Mouse (Mus musculus) MEL (cell line): ENCODE data around the gene Sgf29. TPM values are rescaled to one million over a fixed set of nuclear protein-coding genes. Genes with fewer than 3 reads are reported as not detected.
A peak's percentile ranks its signal among the peaks of the same experiment; 100 is the strongest.

Experiments
- DNase-seq: peaks from one replicate; pipeline ENCODE4 v3.0.0; 2011; ENCODE audit warnings: low read depth, low spot score
- H3K27ac ChIP-seq: 2 replicates; pipeline ENCODE4 v1.5.1; 2012; ENCODE audit warnings: low read depth, mild to moderate bottlenecking, control low read depth, low read length, moderate library complexity; ENCODE audit not compliant: control insufficient read depth
- H3K27me3 ChIP-seq, 2 experiments: fragments of 150-350 bp in 1 of 2; sonication (generic) in 1 of 2; 2 replicates each; pipeline ENCODE4 v1.6.1; 2012; ENCODE audit warnings: low read length in 2 of 2, mild to moderate bottlenecking in 2 of 2, improper control_type of control experiment in 1 of 2, moderate library complexity in 1 of 2; ENCODE audit not compliant: insufficient read depth in 2 of 2, control insufficient read depth in 1 of 2
- H3K36me3 ChIP-seq, 2 experiments: 2 replicates each; pipeline ENCODE4 v1.6.1; 2012 to 2014; ENCODE audit warnings: low read length in 2 of 2, improper control_type of control experiment in 1 of 2, inconsistent platforms in 1 of 2, mild to moderate bottlenecking in 1 of 2; ENCODE audit not compliant: insufficient read depth in 2 of 2, control insufficient read depth in 1 of 2
- H3K4me1 ChIP-seq, 2 experiments: fragments of 150-350 bp in 1 of 2; sonication (generic) in 1 of 2; 2 replicates each; pipeline ENCODE4 v1.6.1; 2012; ENCODE audit warnings: low read length in 2 of 2, improper control_type of control experiment in 1 of 2, mild to moderate bottlenecking in 1 of 2; ENCODE audit not compliant: insufficient read depth in 2 of 2, control insufficient read depth in 1 of 2
- H3K4me3 ChIP-seq, 2 experiments: fragments of 150-350 bp in 1 of 2; sonication (generic) in 1 of 2; 2 replicates each; pipeline ENCODE4 v1.5.1; 2012; ENCODE audit warnings: low read depth in 2 of 2, low read length in 2 of 2, mild to moderate bottlenecking in 2 of 2, moderate library complexity in 2 of 2, control low read depth in 1 of 2, improper control_type of control experiment in 1 of 2; ENCODE audit not compliant: control insufficient read depth in 1 of 2, insufficient read depth in 1 of 2
- H3K79me2 ChIP-seq: 2 replicates; pipeline ENCODE4 v1.6.1; 2012; ENCODE audit warnings: mild to moderate bottlenecking, low read length, moderate library complexity; ENCODE audit not compliant: control insufficient read depth, poor library complexity, insufficient read depth
- H3K9ac ChIP-seq: 2 replicates; pipeline ENCODE4 v1.6.1; 2012; ENCODE audit warnings: low read depth, mild to moderate bottlenecking, control low read depth, low read length, moderate library complexity; ENCODE audit not compliant: control insufficient read depth, poor library complexity, severe bottlenecking
- H3K9me3 ChIP-seq: fragments of 150-350 bp; sonication (generic); replicated peaks from 2 replicates; pipeline ENCODE4 v1.6.1; 2012; ENCODE audit warnings: mild to moderate bottlenecking, low read length, improper control_type of control experiment, moderate library complexity; ENCODE audit not compliant: insufficient read depth
- CHD1 ChIP-seq: IDR thresholded peaks from 2 replicates; pipeline ENCODE4 v1.6.1; 2012; ENCODE audit warnings: low read depth, mild to moderate bottlenecking, inconsistent platforms, low read length, improper control_type of control experiment
- CHD2 ChIP-seq: IDR thresholded peaks from 2 replicates; pipeline ENCODE4 v1.6.1; 2011; ENCODE audit warnings: low read length, improper control_type of control experiment
- E2F4 ChIP-seq: IDR thresholded peaks from 2 replicates; pipeline ENCODE4 v1.6.1; 2011; ENCODE audit warnings: low read depth, low read length, improper control_type of control experiment, borderline replicate concordance
- ELF1 ChIP-seq: IDR thresholded peaks from 2 replicates; pipeline ENCODE4 v1.6.1; 2014; ENCODE audit warnings: low read depth, mild to moderate bottlenecking, inconsistent platforms, low read length, improper control_type of control experiment, moderate library complexity
- ETS1 ChIP-seq: IDR thresholded peaks from 2 replicates; pipeline ENCODE4 v1.6.1; 2012; ENCODE audit warnings: low read depth, mild to moderate bottlenecking, inconsistent platforms, low read length, improper control_type of control experiment, moderate library complexity
- GABPA ChIP-seq: IDR thresholded peaks from 2 replicates; pipeline ENCODE4 v1.6.1; 2012; ENCODE audit warnings: low read depth, mild to moderate bottlenecking, inconsistent platforms, low read length, improper control_type of control experiment, moderate library complexity
- HCFC1 ChIP-seq: IDR thresholded peaks from 2 replicates; pipeline ENCODE4 v1.6.1; 2012; ENCODE audit warnings: low read depth, mild to moderate bottlenecking, inconsistent platforms, low read length, improper control_type of control experiment, moderate library complexity
- JUND ChIP-seq: IDR thresholded peaks from 2 replicates; pipeline ENCODE4 v1.6.1; 2011; ENCODE audit warnings: low read depth, mild to moderate bottlenecking, improper control_type of control experiment, low read length
- MAFK ChIP-seq: IDR thresholded peaks from 2 replicates; pipeline ENCODE4 v1.6.1; 2011; ENCODE audit warnings: low read depth, mild to moderate bottlenecking, low read length, improper control_type of control experiment, borderline replicate concordance
- MAX ChIP-seq: IDR thresholded peaks from 2 replicates; pipeline ENCODE4 v1.6.1; 2011; ENCODE audit warnings: low read length, improper control_type of control experiment
- MAZ ChIP-seq: IDR thresholded peaks from 2 replicates; pipeline ENCODE4 v1.6.1; 2012; ENCODE audit warnings: low read depth, mild to moderate bottlenecking, inconsistent platforms, low read length, improper control_type of control experiment
- MYC ChIP-seq: IDR thresholded peaks from 2 replicates; pipeline ENCODE4 v1.6.1; 2011; ENCODE audit warnings: low read depth, mild to moderate bottlenecking, low read length, improper control_type of control experiment, moderate library complexity
- NRF1 ChIP-seq: IDR thresholded peaks from 2 replicates; pipeline ENCODE4 v1.6.1; 2014; ENCODE audit warnings: low read depth, mild to moderate bottlenecking, inconsistent platforms, low read length, improper control_type of control experiment, moderate library complexity; ENCODE audit not compliant: poor library complexity, insufficient read depth, severe bottlenecking
- POLR2A ChIP-seq, 2 experiments: IDR thresholded peaks; 2 replicates each; pipeline ENCODE4 v1.6.1; 2011 to 2012; ENCODE audit warnings: low read length in 2 of 2, mild to moderate bottlenecking in 2 of 2, control low read depth in 1 of 2, improper control_type of control experiment in 1 of 2, low read depth in 1 of 2, moderate library complexity in 1 of 2; ENCODE audit not compliant: control insufficient read depth in 1 of 2, insufficient read depth in 1 of 2, poor library complexity in 1 of 2
- POLR2AphosphoS2 ChIP-seq: IDR thresholded peaks from 2 replicates; pipeline ENCODE4 v1.6.1; 2011; ENCODE audit warnings: low read length, improper control_type of control experiment
- POLR2AphosphoS5 ChIP-seq: IDR thresholded peaks from 2 replicates; pipeline ENCODE4 v1.6.1; 2012; ENCODE audit warnings: low read depth, borderline replicate concordance, mild to moderate bottlenecking, inconsistent platforms, low read length, moderate library complexity, mixed read lengths
- RAD21 ChIP-seq: IDR thresholded peaks from 2 replicates; pipeline ENCODE4 v1.6.1; 2011; ENCODE audit warnings: mild to moderate bottlenecking, low read depth, low read length, improper control_type of control experiment
- RCOR1 ChIP-seq: IDR thresholded peaks from 2 replicates; pipeline ENCODE4 v1.6.1; 2012; ENCODE audit warnings: low read depth, mild to moderate bottlenecking, inconsistent platforms, low read length, improper control_type of control experiment
- SIN3A ChIP-seq: IDR thresholded peaks from 2 replicates; pipeline ENCODE4 v1.6.1; 2012; ENCODE audit warnings: low read length, improper control_type of control experiment, inconsistent platforms
- SMC3 ChIP-seq: IDR thresholded peaks from 2 replicates; pipeline ENCODE4 v1.6.1; 2011; ENCODE audit warnings: low read depth, low read length, improper control_type of control experiment
- TAL1 ChIP-seq: IDR thresholded peaks from 2 replicates; pipeline ENCODE4 v1.6.1; 2012; ENCODE audit warnings: mild to moderate bottlenecking, inconsistent platforms, low read length, moderate library complexity, mixed read lengths
- TBP ChIP-seq: IDR thresholded peaks from 2 replicates; pipeline ENCODE4 v1.8.0; 2011; ENCODE audit warnings: low read depth, low read length, improper control_type of control experiment
- UBTF ChIP-seq: IDR thresholded peaks from 2 replicates; pipeline ENCODE4 v1.6.1; 2012; ENCODE audit warnings: low read depth, mild to moderate bottlenecking, inconsistent platforms, low read length, improper control_type of control experiment, moderate library complexity, borderline replicate concordance; ENCODE audit not compliant: insufficient read depth
- USF1 ChIP-seq: IDR thresholded peaks from 2 replicates; pipeline ENCODE4 v1.6.1; 2014; ENCODE audit warnings: low read depth, mild to moderate bottlenecking, inconsistent platforms, low read length, improper control_type of control experiment, moderate library complexity
- USF2 ChIP-seq, 2 experiments: IDR thresholded peaks; 2 replicates each; pipeline ENCODE4 v1.6.1; 2011 to 2012; ENCODE audit warnings: improper control_type of control experiment in 2 of 2, low read length in 2 of 2, borderline replicate concordance in 1 of 2, inconsistent platforms in 1 of 2, low read depth in 1 of 2, mild to moderate bottlenecking in 1 of 2; ENCODE audit not compliant: insufficient read depth in 1 of 2
- ZC3H11A ChIP-seq: IDR thresholded peaks from 2 replicates; pipeline ENCODE4 v1.6.1; 2012; ENCODE audit warnings: low read depth, mild to moderate bottlenecking, inconsistent platforms, low read length, improper control_type of control experiment
- ZKSCAN1 ChIP-seq: IDR thresholded peaks from 2 replicates; pipeline ENCODE4 v1.6.1; 2012; ENCODE audit warnings: low read depth, mild to moderate bottlenecking, inconsistent platforms, low read length, improper control_type of control experiment, moderate library complexity
- ZMIZ1 ChIP-seq: IDR thresholded peaks from 2 replicates; pipeline ENCODE4 v1.6.1; 2012; ENCODE audit warnings: low read depth, mild to moderate bottlenecking, inconsistent platforms, low read length, improper control_type of control experiment, moderate library complexity
- ZNF384 ChIP-seq: IDR thresholded peaks from 2 replicates; pipeline ENCODE4 v1.6.1; 2012; ENCODE audit warnings: low read depth, mild to moderate bottlenecking, inconsistent platforms, low read length, improper control_type of control experiment
- polyA plus RNA-seq, 2 experiments: library from polyadenylated mRNA; stranded (reverse) in 1 of 2; unstranded in 1 of 2; fragments of >175 nt in 1 of 2; fragments of >200 nt in 1 of 2; gene quantifications; 2 replicates each; pipeline versions ENCODE4 v1.2.1 to v1.2.4; 2012; ENCODE audit warnings: low replicate concordance in 2 of 2, low read depth in 1 of 2; ENCODE audit not compliant: insufficient read length in 2 of 2, insufficient read depth in 1 of 2, missing spikeins in 1 of 2
- total RNA-seq: library from RNA; depleted of rRNA; stranded (reverse); fragments of 300-350 nt; gene quantifications from 2 replicates; pipeline ENCODE4 v1.2.3, GENCODE M21; 2012

Gene Sgf29
- total and polyA plus RNA-seq, 3 experiments, result 81.7 to 117 TPM; not detected in 1

GRCm38 (mm10) chr7:126701559-126702357, 52.6 kb downstream of the Sgf29 start:
- peak overlapping the region; percentile 76 for H3K9ac ChIP-seq
- H3K36me3 ChIP-seq, result peaks cover 0 to 30% of the 10 kb centered on the region in 2 experiments; a peak in 2 of 4 replicates
- TF ChIP-seq MAX (no peak), POLR2A (IDR thresholded peaks at IDR 0.05; ENCODE audit: control insufficient read depth in 1 of 2, insufficient read depth in 1 of 2, low read depth in 1 of 2, low read length in 2 of 2, poor library complexity in 1 of 2) (peak in 1 of 2 experiments; percentile 13; a peak in 1 of 4 replicates)
- no peak for DNase-seq
- peak overlapping the region in 1 of 2 experiments; percentile 6; a peak in 1 of 4 replicates for H3K4me3 ChIP-seq
- no peaks in the 10 kb centered on the region for H3K27me3 ChIP-seq
- H3K79me2 ChIP-seq, result peaks cover 35% of the 10 kb centered on the region
- H3K9me3 ChIP-seq, result no peaks in the 10 kb centered on the region
- H3K27ac ChIP-seq, result peak overlapping the region; percentile 93
- H3K4me1 ChIP-seq, result peaks cover 11 to 39% of the 10 kb centered on the region in 2 experiments; a peak in 3 of 4 replicates

- H3K79me2 ChIP-seq, result peaks cover 29% of the 10 kb centered on the region
- peak overlapping the region; percentile 76 for H3K9ac ChIP-seq
- H3K27ac ChIP-seq, result peak overlapping the region; percentile 93
- H3K36me3 ChIP-seq, result peaks cover 0 to 28% of the 10 kb centered on the region in 2 experiments; a peak in 2 of 4 replicates
- peak; percentile 92 for DNase-seq
- peaks cover 11 to 34% of the 10 kb centered on the region in 2 experiments; a peak in 3 of 4 replicates for H3K4me1 ChIP-seq
- H3K9me3 ChIP-seq, result no peaks in the 10 kb centered on the region
- no peaks in the 10 kb centered on the region for H3K27me3 ChIP-seq
- peak overlapping the region; percentile 65 to 88 for H3K4me3 ChIP-seq
- TF ChIP-seq ZNF384 (peak; percentile 51), JUND (no peak), CHD1 (no peak), SMC3 (no peak), ZKSCAN1 (no peak), TBP (peak; percentile 77; the same call in 1 of the 2 replicates), TAL1 (no peak), ZC3H11A (no peak), USF2 (IDR thresholded peaks at IDR 0.05; ENCODE audit: borderline replicate concordance in 1 of 2, insufficient read depth in 1 of 2, low read depth in 1 of 2, low read length in 2 of 2) (no peak), POLR2A (IDR thresholded peaks at IDR 0.05; ENCODE audit: control insufficient read depth in 1 of 2, insufficient read depth in 1 of 2, low read depth in 1 of 2, low read length in 2 of 2, poor library complexity in 1 of 2) (peak in 1 of 2 experiments; percentile 59; a peak in 2 of 4 replicates), CHD2 (no peak), NRF1 (no peak), SIN3A (peak; percentile 81), MYC (peak; percentile 72; the same call in 1 of the 2 replicates), RAD21 (no peak), ETS1 (peak; percentile 62; the same call in 1 of the 2 replicates), POLR2AphosphoS5 (no peak), MAFK (no peak), POLR2AphosphoS2 (no peak), MAX (peak; percentile 60), ELF1 (peak; percentile 82), GABPA (no peak), HCFC1 (peak; percentile 73), E2F4 (no peak), USF1 (no peak), UBTF (no peak), RCOR1 (0 out of 2 replicates have a peak, but pooled peaks have one; percentile 47), MAZ (peak; percentile 68; the same call in 1 of the 2 replicates), ZMIZ1 (peak; percentile 63; the same call in 1 of the 2 replicates)
These were observed 53.2 kb downstream of the Sgf29 start for GRCm38 (mm10) chr7:126702358-126702757.
